Mouse (Mus musculus) left cerebral cortex, postnatal 14 days (tissue): ENCODE data around the gene Mab21l3. TPM values are rescaled to one million over a fixed set of nuclear protein-coding genes. Genes with fewer than 3 reads are reported as not detected.

ENCODE experiments used
- DNase-seq, 2 experiments: peaks; one replicate each; pipeline ENCODE4 v3.0.0; 2021 to 2022; ENCODE audit warnings: low spot score in 2 of 2, mixed read lengths in 1 of 2
- intact Hi-C: fragments of 180-260 bp; cut with DNase I; formaldehyde crosslinking; loops from one replicate; pipeline ENCODE4 v1.15.1; 2025
- total RNA-seq, 2 experiments: library from RNA; stranded (reverse); gene quantifications; 2 replicates each; pipeline ENCODE4 v1.2.3; 2021

The Mab21l3 gene
- total RNA-seq, 2 experiments from 2014 or later = 0.20 TPM; not detected in 1

- intact Hi-C loops = no loop called here
- DNase-seq = peak in 1 of 2 experiments; percentile 28
Measured at GRCm38 (mm10) chr3:101806941-101807340, 41.8 kb downstream of the Mab21l3 start.

DNA sequence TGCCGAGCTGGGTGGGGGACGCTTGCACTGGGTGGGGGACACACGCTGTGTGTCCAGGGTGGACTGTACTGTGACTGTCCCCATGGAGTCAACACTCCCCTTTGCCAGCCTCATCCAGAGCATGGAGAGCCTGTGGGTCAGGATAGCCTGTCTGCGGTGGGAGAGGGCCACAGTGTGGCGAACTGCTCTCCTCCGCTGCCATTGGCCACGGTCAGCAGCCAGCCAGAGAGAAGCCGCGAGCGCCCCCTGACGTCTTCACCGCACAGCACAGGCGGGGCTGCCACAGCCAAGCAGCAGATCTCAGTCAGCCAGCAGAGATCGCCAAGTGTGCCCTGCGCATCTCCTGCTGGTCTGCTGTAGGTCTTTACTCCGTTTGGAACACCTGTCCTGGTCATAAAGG, 42.6 kb downstream of the Mab21l3 start:
- peak; percentile 89 to 93 for DNase-seq
- intact Hi-C loops = no loop called here

DNA sequence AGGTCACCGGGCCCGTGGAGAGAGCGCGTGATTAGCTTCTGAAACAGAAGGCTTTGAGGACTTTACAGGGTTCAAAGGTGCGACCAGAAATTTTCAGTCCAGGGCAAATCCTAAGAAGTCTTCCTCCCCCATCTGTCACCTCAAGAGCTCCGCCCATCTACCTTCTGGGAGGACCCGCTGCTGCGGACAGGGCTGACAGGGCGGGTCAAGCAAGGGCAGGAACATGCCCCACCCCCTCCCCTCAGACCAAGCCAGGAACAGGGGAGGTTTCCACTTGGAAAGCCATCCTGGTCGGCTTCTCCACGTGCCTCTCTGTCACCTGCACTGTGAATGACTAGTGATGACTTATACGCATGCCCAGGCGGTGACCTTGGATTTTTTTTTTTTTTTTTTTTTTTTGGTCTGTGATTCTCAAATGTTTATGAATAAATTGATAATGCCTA, 43.2 kb downstream of the Mab21l3 start:
- intact Hi-C loops = no loop called here
- DNase-seq = no peak

GRCm38 (mm10) chr3:101804971-101805561, 43.7 kb downstream of the Mab21l3 start:
- DNase-seq = no peak
- intact Hi-C loops = loop anchor here (5.0 kb wide), 1 partner anchor 63 kb away; no protein-coding TSS in a partner anchor

- no peak for DNase-seq
- intact Hi-C loops = loop anchor here (5.0 kb wide), 1 partner anchor 62 kb away; no protein-coding TSS in a partner anchor
Measured at GRCm38 (mm10) chr3:101804331-101804730, 44.4 kb downstream of the Mab21l3 start.

- no peak for DNase-seq
- intact Hi-C loops = loop anchor here (2.0 to 5.0 kb wide), 2 partner anchors 61 to 199 kb away; partner anchors contain the start of gene Atp1a1
Measured at GRCm38 (mm10) chr3:101803764-101804163, 45.0 kb downstream of the Mab21l3 start.

DNA sequence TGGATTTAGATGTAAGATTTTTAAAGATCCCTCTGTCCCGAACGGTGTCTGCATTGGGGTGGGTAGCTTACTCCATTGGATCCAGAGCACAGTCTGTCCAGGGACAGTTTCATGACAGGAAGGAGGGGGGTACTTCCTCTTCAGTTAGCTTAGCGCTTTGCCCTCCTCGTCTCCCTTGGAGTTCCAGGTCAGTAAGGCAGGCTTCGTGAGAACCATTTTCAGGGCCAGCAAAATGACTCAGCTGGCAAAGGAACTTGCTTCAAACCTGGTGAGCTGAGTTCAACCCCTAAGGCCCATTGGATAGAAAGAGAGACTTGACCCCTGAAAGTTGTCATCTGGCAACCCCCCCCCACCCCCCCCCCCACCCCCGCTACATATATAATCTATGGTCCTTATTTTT, 46.0 kb downstream of the Mab21l3 start:
- DNase-seq = no peak
- intact Hi-C loops = loop anchor here (2.0 to 5.0 kb wide), 2 partner anchors 60 to 198 kb away; partner anchors contain the start of gene Atp1a1

- DNase-seq = no peak
- intact Hi-C loops = loop anchor here (5.0 kb wide), 1 partner anchor 58 kb away; no protein-coding TSS in a partner anchor
Measured at GRCm38 (mm10) chr3:101800596-101801018, 48.2 kb downstream of the Mab21l3 start.

DNA sequence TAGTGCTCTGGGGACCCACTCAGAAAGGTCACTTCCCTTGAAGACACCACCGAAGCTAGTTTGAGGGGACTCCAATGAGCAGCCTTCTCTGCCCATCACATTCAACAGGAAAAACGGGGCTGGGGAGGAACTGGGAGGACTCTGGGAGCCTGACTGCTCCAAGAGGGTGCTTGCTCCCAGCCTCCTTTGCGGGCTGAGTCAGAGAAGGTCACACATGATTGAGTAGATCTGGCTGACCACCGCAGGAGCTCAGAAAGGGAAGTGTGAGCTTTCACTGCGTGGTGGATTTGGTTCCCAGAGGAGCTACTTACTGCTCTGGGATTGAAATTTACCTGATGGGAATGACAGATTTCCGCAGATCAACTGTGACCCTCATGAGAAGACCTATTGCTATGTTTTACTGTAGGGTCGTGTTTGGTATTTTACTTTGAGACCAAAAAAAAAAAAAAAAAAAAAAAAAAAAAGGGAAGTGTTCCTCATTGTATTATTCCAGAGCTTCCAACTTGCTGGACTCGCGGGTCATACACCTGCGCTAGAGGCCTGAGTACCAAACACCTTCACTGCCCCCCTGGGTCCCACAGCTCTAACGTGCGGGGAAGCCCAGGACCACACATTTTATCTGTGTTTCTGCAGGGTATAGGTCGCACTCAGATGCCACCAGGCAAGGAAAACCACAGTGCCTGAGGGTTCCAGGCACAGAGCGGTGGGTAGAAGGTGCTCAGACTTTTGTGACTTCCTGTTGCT, 48.7 kb downstream of the Mab21l3 start:
- no peak for DNase-seq
- intact Hi-C loops = loop anchor here (5.0 kb wide), 1 partner anchor 58 kb away; no protein-coding TSS in a partner anchor

DNA sequence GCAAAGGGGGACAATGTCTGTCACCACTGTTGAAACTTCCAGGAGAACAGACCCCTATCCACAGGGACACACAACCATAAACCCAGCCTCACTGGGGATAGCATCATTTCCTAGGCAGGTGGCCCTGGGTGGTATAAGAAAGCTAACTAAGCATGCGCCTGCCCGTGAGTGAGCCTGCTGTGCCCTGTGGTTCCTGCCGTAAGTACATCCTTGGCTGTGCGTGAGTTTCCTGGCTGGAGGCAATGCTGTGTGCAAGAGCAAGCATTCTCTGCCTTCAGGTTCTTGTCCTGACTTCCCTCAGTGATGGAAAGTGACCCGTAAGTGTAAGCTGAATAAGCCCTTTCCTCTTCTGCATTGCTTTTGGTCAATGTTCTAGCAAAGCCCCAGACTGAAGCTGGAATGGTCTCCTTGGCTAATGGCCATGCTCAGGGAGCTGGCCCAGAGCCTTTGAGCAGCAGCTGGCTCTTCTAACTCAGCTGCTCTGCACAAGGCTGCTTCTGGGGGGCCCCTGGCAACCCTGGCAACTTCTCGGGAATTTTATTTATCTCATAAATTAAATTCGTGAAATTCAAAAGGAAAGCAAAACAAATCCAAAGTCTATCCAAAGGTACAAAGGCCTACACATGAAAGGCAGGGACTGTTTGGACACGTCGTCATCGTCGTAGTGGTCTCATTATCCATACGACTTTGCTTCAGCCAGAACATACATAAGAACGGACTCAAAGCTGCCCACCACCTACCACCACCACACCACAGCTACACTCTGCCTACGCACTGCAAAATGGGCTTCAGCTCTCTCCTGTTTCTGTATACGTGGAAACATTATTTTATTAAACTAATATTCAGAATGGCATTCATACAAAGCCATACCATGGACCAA, 50.7 kb downstream of the Mab21l3 start:
- peak in 1 of 2 experiments; percentile 49 for DNase-seq
- intact Hi-C loops = no loop called here

- intact Hi-C loops = no loop called here
- no peak for DNase-seq
Measured at GRCm38 (mm10) chr3:101796212-101796611, 52.5 kb downstream of the Mab21l3 start.

- intact Hi-C loops = no loop called here
- no peak for DNase-seq
Measured at GRCm38 (mm10) chr3:101795387-101796039, 53.2 kb downstream of the Mab21l3 start.

GRCm38 (mm10) chr3:101794666-101795065, 54.1 kb downstream of the Mab21l3 start:
- intact Hi-C loops = no loop called here

GRCm38 (mm10) chr3:101794026-101794425, 54.7 kb downstream of the Mab21l3 start:
- intact Hi-C loops = no loop called here

More at GRCm38 (mm10) chr3:101794666-101795065, 54.1 kb downstream of the Mab21l3 start:
- DNase-seq = no peak

DNA sequence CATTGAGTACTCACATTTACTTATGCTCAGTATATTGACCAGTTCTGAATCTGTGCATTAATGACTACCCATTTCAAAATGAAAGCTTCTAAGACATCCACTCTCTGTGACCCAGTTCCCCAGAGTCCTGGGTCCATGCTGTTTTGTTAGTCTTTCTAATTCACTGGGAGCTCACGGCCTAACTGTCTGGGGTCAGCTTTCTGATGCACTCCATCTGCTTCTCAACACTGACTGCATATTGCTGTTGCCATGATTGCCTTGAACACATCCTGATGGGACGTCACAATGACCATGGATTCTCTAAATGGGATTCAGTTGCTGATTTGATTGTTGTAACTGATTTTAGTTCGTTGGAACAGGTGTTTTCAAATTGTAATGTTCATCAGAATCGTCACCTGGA, 56.6 kb downstream of the Mab21l3 start:
- intact Hi-C loops = no loop called here
- no peak for DNase-seq

More at GRCm38 (mm10) chr3:101794026-101794425, 54.7 kb downstream of the Mab21l3 start:
- DNase-seq = no peak

DNA sequence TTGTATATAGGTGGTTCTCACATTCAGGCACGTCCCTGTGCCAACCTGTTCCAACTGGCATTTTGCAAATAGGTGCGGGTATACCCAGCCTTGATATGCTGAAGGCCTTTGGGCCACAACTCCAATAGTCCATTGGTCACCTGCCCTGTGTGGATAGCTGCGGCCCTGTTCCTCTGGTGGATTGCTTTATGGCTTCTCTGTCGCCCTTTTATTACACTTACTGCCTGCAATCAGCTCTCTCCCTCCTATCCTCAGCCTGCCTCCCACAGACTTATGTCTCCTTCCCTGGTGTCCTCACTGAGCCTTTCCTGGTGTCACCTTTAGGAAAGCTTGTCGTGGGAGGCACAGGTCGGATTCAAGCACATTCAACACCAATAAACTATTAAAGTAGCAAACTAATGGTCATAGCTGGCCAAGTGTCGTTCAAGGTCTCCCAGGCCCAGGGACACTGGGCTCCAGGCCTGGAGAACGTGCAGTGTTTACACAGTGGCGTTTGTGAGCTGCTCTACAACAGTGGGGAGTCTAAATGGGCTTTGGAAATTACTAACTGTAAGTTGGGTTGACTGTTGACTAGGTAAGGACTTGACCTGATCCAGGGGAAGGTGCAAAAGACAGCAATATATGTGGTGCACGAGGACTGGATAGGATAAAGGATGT, 63.9 kb downstream of the Mab21l3 start:
- no peak for DNase-seq
- intact Hi-C loops = no loop called here

DNA sequence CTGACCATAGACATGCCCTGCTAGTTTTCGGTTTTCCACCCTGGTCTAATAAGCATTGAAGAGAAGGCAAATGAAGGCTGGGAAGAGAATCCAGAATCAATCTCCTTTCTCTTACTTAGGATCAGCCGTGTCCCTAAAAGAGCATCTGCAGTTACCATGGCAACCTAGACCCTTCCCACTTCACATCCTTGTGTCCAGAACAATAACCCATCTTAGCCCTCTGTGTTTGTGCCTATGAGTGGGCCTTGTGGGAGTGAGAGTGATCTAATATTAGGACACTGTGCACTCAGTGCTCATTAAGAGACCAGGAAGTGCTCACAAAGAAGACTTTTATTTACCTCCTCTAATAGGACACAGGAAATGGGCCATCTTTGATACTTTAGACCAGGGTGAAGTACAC, 65.0 kb downstream of the Mab21l3 start:
- no peak for DNase-seq
- intact Hi-C loops = no loop called here

GRCm38 (mm10) chr3:101780874-101781483, 67.8 kb downstream of the Mab21l3 start:
- intact Hi-C loops = no loop called here
- peak; percentile 37 to 71 for DNase-seq
